Mouse (Mus musculus) limb, embryonic 11.5 days (tissue): Measurements from ENCODE around the gene Rtkn. TPM values are rescaled to one million over a fixed set of nuclear protein-coding genes. Genes with fewer than 3 reads are reported as not detected.

ENCODE experiments used
- ATAC-seq: fragments of 200-750 bp; cut with Nextera tagmentation; 2 replicates; pipeline ENCODE4 v1.8.0; 2017; ENCODE audit warnings: low read depth; ENCODE audit not compliant: insufficient number of reproducible peaks, low FRiP score, low TSS enrichment
- DNase-seq: peaks from one replicate; pipeline ENCODE4 v3.0.0-alpha.2; 2015; ENCODE audit warnings: low spot score
- H3K27ac ChIP-seq: fragments of 300-500 bp; sonication (generic); replicated peaks from 2 replicates; pipeline ENCODE4 v1.5.1; 2014; ENCODE audit warnings: low read depth, mild to moderate bottlenecking, low read length
- H3K27me3 ChIP-seq: fragments of 300-500 bp; sonication (generic); 2 replicates; pipeline ENCODE4 v1.6.1; 2014; ENCODE audit warnings: mild to moderate bottlenecking, low read length, mixed read lengths; ENCODE audit not compliant: control insufficient read depth, insufficient read depth
- H3K36me3 ChIP-seq: fragments of 300-500 bp; sonication (generic); 2 replicates; pipeline ENCODE4 v1.6.1; 2014; ENCODE audit warnings: mild to moderate bottlenecking, low read length, moderate library complexity, mixed read lengths; ENCODE audit not compliant: control insufficient read depth, insufficient read depth
- H3K4me1 ChIP-seq: fragments of 300-500 bp; sonication (generic); 2 replicates; pipeline ENCODE4 v1.6.1; 2014; ENCODE audit warnings: low read length, mixed read lengths; ENCODE audit not compliant: control insufficient read depth, insufficient read depth
- H3K4me2 ChIP-seq: fragments of 300-500 bp; sonication (generic); 2 replicates; pipeline ENCODE4 v1.6.1; 2014; ENCODE audit warnings: low read depth, mild to moderate bottlenecking, moderate library complexity; ENCODE audit not compliant: severe bottlenecking
- H3K4me3 ChIP-seq: fragments of 300-500 bp; sonication (generic); 2 replicates; pipeline ENCODE4 v1.5.1; 2014; ENCODE audit warnings: low read depth, low read length
- H3K9ac ChIP-seq: fragments of 300-500 bp; sonication (generic); 2 replicates; pipeline ENCODE4 v1.6.1; 2014; ENCODE audit warnings: mild to moderate bottlenecking, low read length
- H3K9me3 ChIP-seq: fragments of 300-500 bp; sonication (generic); 2 replicates; pipeline ENCODE4 v1.6.1; 2016; ENCODE audit warnings: low read length; ENCODE audit not compliant: control insufficient read depth
- WGBS: fragments of 180-500 bp; shearing (Covaris S2); extraction: QIAGEN DNeasy Blood & Tissue Kit; methylation state at CpG from one replicate; pipeline ENCODE4 v1.1.7; 2014; 5-methylcytosine and 5-hydroxymethylcytosine counted together
- polyA plus RNA-seq: library from polyadenylated mRNA; unstranded; fragments of >200 nt; fragmentation: Nextera tagmentation; extraction: Ambion mirVana; gene quantifications from 2 replicates; pipeline ENCODE4 v1.2.1, GENCODE M21; 2014

Gene Rtkn
- polyA plus RNA-seq, 1 experiment from 2014 or later, result 30.5 TPM

DNA sequence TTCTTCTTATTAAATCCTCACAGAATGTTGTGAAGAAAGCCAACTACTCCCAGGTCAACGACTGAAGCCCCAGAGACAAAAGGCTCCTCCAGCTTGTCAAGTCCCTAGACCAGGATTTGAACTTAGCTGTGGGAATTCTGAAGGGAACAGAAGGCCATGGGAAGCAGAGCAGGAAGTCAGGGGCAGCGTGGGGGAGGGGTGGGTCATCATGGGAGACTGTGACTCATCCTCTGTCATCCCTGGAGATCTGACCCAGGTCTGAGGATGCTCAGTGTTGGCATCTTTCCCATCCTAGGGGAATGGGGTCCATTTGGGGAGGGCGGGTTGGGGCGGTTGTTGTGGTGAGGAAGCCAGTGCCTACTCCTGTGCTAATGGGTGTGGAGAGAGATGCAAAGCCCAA lies 6.4 kb downstream of the Rtkn start:
- WGBS, result 41% methylated on average over 4 of the region's 4 CpGs

DNA sequence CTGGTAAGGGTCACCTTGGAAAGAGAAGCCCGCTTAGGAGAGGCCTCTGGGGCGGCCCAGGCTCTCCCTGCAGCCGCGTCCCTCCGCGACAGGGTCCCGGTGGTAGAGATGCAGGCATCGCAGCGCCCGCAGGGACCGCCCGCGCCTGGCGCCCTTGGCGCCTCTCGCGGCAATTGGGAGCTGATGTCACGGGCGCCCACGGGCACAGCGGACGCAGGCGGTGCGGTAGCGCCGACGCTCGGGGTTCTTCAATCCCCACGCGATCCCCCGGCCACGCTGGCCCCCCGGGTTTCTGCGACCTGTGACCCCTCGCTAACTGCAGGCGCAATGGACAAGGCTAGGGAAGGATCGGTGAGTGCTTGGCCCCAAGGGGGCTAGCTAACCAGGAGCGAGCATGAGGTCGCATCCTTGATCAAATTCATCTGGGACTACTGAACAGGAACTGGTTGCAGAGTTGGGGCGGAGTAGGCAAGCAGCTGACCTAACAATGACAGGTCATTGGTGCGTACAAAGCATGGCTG lies 7.0 kb downstream of the Rtkn start:
- peak; percentile 49 for DNase-seq

More for the DNA sequence above, 6.4 kb downstream of the Rtkn start:
- no peaks in the 10 kb centered on the region for H3K9me3 ChIP-seq
- DNase-seq, result no peak
- H3K27me3 ChIP-seq, result no peaks in the 10 kb centered on the region
- peak overlapping the region; percentile 72 for H3K4me2 ChIP-seq
- H3K4me3 ChIP-seq, result no peak overlapping the region; the same call in 1 of the 2 replicates
- H3K9ac ChIP-seq, result peak overlapping the region; percentile 70
- no peak for ATAC-seq
- H3K36me3 ChIP-seq, result no peaks in the 10 kb centered on the region
- H3K4me1 ChIP-seq, result peaks cover 34% of the 10 kb centered on the region
- H3K27ac ChIP-seq, result no peak overlapping the region

DNA sequence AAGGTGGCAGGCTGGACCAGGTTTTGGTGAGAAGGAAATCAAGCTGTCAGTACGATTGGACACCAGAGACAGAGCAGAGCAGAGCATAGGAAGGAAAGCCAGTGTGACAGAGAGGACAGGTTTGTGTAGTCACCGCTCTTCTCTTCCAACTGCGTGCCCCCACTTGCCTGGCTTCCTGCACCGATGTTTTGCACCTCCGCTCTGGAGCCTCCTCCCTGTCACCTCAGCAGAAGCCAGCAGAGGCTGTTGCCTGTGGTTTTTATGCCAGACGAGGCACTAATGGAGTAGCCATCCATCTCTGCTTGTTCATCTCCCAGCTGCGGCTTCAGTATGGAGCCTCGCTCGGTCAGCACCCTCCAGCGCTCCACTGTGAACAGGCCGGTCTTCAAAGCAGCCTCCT lies 7.6 kb downstream of the Rtkn start:
- Histone ChIP-seq H3K4me1 (peaks cover 34% of the 10 kb centered on the region), H3K36me3 (peaks cover 11% of the 10 kb centered on the region; the same call in 1 of the 2 replicates), H3K4me3 (no peak overlapping the region), H3K9ac (no peak overlapping the region), H3K27ac (no peak overlapping the region), H3K27me3 (no peaks in the 10 kb centered on the region), H3K4me2 (peak overlapping the region; percentile 15; the same call in 1 of the 2 replicates), H3K9me3 (no peaks in the 10 kb centered on the region)
- DNase-seq, result no peak
- 41% methylated on average over 11 of the region's 11 CpGs for WGBS
- no peak for ATAC-seq

More for the DNA sequence above, 7.0 kb downstream of the Rtkn start:
- Histone ChIP-seq H3K9me3 (no peaks in the 10 kb centered on the region), H3K4me3 (peak overlapping the region; percentile 26), H3K4me2 (peak overlapping the region; percentile 72), H3K27ac (no peak overlapping the region; the same call in 1 of the 2 replicates), H3K4me1 (peaks cover 34% of the 10 kb centered on the region), H3K9ac (peak overlapping the region; percentile 70), H3K36me3 (peaks cover 4% of the 10 kb centered on the region; the same call in 1 of the 2 replicates), H3K27me3 (no peaks in the 10 kb centered on the region)
- no peak for ATAC-seq
- WGBS, result 2% methylated on average over 41 of the region's 41 CpGs

DNA sequence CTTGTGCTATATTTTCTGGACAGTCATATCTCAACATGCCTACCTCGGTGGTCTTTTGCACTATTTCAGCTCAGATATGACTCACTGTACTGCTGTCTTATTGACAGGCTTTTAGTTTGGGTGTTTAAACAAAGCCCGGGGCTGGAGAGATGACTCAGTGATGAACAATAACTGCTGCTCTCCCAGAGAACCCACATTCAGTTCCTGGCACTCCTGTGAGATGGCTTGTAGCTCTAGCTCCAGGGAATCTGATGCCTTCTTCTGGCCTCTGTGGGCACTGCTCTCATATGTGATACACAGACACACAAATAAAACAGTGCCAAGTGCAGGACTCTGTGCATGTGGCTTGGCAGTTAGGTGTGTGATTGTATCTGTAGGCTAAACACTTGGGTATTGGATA lies 9.9 kb downstream of the Rtkn start:
- Histone ChIP-seq H3K27ac (no peak overlapping the region), H3K9ac (no peak overlapping the region), H3K27me3 (no peaks in the 10 kb centered on the region), H3K4me3 (no peak overlapping the region), H3K4me1 (peaks cover 19% of the 10 kb centered on the region), H3K9me3 (no peaks in the 10 kb centered on the region), H3K4me2 (no peak overlapping the region), H3K36me3 (peaks cover 12% of the 10 kb centered on the region; the same call in 1 of the 2 replicates)
- no peak for DNase-seq
- ATAC-seq, result no peak
- WGBS, result 82% methylated on average over 2 of the region's 2 CpGs

DNA sequence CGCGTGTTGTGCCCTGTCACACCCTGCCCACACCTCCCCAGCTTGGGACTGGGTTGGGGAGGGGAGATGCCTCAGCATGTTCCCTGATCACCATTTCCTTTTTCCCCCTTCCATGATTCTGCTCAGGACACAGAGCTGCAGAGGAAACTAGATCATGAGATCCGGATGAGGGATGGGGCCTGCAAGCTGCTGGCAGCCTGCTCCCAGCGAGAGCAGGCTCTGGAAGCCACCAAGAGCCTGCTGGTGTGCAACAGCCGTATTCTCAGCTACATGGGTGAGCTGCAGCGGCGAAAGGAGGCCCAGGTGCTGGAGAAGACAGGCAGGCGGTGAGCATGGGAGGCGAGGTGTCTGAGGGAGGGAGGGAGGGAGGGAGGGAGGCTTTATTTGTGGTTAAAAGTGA lies 10.5 kb downstream of the Rtkn start:
- H3K27me3 ChIP-seq, result no peaks in the 10 kb centered on the region
- DNase-seq (no peak), ATAC-seq (no peak)
- no peak overlapping the region for H3K9ac ChIP-seq
- peaks cover 12% of the 10 kb centered on the region; the same call in 1 of the 2 replicates for H3K36me3 ChIP-seq
- no peak overlapping the region for H3K4me3 ChIP-seq
- 52% methylated on average over 9 of the region's 9 CpGs for WGBS
- no peaks in the 10 kb centered on the region for H3K9me3 ChIP-seq
- H3K27ac ChIP-seq, result no peak overlapping the region; the same call in 1 of the 2 replicates
- H3K4me2 ChIP-seq, result no peak overlapping the region
- H3K4me1 ChIP-seq, result peaks cover 19% of the 10 kb centered on the region

DNA sequence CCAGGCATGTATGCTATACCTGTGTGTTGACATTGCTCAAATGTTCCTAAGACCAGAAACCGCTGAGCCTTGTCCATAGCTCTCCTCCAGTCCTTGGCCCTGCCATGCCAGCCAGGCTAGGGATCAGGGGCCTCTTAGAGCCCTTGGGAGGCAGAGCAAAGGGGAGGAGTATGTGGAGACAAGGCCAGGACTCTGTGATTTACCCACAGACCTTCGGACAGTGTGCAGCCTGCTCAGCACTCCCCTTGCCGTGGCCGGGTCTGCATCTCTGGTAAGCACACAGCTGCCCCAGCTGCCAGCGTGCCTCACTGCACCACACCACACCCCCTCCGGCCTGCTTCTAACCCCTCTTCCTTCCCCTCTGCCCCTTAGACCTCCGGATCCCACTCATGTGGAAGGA lies 12.0 kb downstream of the Rtkn start:
- Histone ChIP-seq H3K9me3 (no peaks in the 10 kb centered on the region), H3K9ac (no peak overlapping the region), H3K27ac (no peak overlapping the region), H3K27me3 (no peaks in the 10 kb centered on the region), H3K36me3 (peaks cover 14% of the 10 kb centered on the region; the same call in 1 of the 2 replicates), H3K4me1 (peaks cover 8% of the 10 kb centered on the region), H3K4me3 (no peak overlapping the region), H3K4me2 (no peak overlapping the region)
- no peak for ATAC-seq
- DNase-seq, result peak; percentile 20
- 67% methylated on average over 7 of the region's 7 CpGs for WGBS

DNA sequence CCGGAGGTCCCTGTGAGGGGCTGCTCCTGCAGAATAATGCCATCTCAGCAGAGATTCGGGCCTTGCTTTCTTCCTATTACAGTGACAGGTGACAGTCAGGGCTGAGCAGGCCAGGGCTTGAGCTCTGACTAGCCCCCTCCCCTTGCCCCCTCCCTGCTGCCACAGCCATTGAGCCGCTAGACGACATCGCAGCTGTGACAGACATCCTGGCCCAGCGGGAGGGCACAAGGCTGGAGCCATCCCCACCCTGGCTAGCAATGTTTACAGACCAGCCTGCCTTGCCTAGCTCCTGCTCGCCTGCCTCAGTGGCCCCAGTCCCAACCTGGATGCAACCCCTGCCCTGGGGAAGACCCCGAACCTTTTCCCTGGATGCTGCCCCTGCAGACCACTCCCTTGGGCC lies 16.5 kb downstream of the Rtkn start:
- WGBS, result 32% methylated on average over 8 of the region's 8 CpGs
- Histone ChIP-seq H3K4me3 (no peak overlapping the region), H3K9me3 (no peaks in the 10 kb centered on the region), H3K27me3 (no peaks in the 10 kb centered on the region), H3K4me1 (peaks cover 7% of the 10 kb centered on the region; the same call in 1 of the 2 replicates), H3K9ac (no peak overlapping the region), H3K27ac (no peak overlapping the region), H3K36me3 (peaks cover 13% of the 10 kb centered on the region; the same call in 1 of the 2 replicates), H3K4me2 (no peak overlapping the region)
- ATAC-seq, result no peak
- no peak for DNase-seq

DNA sequence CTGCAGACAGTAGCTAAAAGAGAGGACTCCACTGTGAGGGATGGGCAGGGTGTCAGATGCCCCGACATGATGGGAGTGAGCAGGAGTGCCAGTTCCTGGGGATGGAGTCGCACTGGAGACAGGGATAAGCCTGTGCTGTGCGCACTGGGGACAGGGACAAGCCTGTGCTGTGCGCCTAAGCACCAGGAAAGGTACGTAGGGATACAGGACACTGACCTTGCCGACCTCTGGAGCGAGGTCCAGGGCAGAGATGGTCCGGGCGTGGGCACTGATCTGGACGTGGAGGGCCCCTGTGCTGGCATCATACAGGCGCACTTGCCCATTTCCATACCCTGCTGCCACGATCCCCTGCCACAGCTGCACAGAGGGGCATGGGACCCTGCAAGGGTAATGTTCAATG lies 17.8 kb downstream of the Rtkn start:
- Histone ChIP-seq H3K27me3 (no peaks in the 10 kb centered on the region), H3K27ac (no peak overlapping the region), H3K9ac (no peak overlapping the region), H3K36me3 (peaks cover 2% of the 10 kb centered on the region; the same call in 1 of the 2 replicates), H3K4me1 (peaks cover 7% of the 10 kb centered on the region; the same call in 1 of the 2 replicates), H3K4me3 (no peak overlapping the region), H3K9me3 (no peaks in the 10 kb centered on the region), H3K4me2 (no peak overlapping the region)
- ATAC-seq (no peak), DNase-seq (peak; percentile 25)
- 85% methylated on average over 12 of the region's 12 CpGs for WGBS
